Mouse (Mus musculus) liver, adult (tissue): Measurements from ENCODE around the gene Mgat4b.

Experiments used
- GATA4 ChIP-seq: IDR thresholded peaks from 2 replicates; pipeline ENCODE4 v1.6.1; 2014; ENCODE audit warnings: mild to moderate bottlenecking, low read length; ENCODE audit not compliant: insufficient replicate concordance

Gene Mgat4b

GRCm38 (mm10) chr11:50212060-50212739, 1.5 kb downstream of the Mgat4b start:
- no peak for TF ChIP-seq GATA4

GRCm38 (mm10) chr11:50212848-50213758, 2.4 kb downstream of the Mgat4b start:
- no peak for TF ChIP-seq GATA4

- TF ChIP-seq GATA4 = no peak
These were observed 3.9 kb downstream of the Mgat4b start for GRCm38 (mm10) chr11:50214631-50215030.

GRCm38 (mm10) chr11:50215633-50216032, 4.9 kb downstream of the Mgat4b start:
- TF ChIP-seq GATA4 = no peak

GRCm38 (mm10) chr11:50216724-50217366, 6.2 kb downstream of the Mgat4b start:
- no peak for TF ChIP-seq GATA4

- TF ChIP-seq GATA4 = no peak
These were observed 7.1 kb downstream of the Mgat4b start for GRCm38 (mm10) chr11:50217811-50218210.

GRCm38 (mm10) chr11:50219833-50220232, 9.1 kb downstream of the Mgat4b start:
- no peak for TF ChIP-seq GATA4

- no peak for TF ChIP-seq GATA4
These were observed 12.0 kb downstream of the Mgat4b start for GRCm38 (mm10) chr11:50222559-50223276.

- TF ChIP-seq GATA4 = no peak
These were observed 13.3 kb downstream of the Mgat4b start for GRCm38 (mm10) chr11:50223783-50224662.

GRCm38 (mm10) chr11:50224671-50225530, 14.2 kb downstream of the Mgat4b start:
- TF ChIP-seq GATA4 = no peak; the same call in 1 of the 2 replicates

GRCm38 (mm10) chr11:50225611-50226378, 15.1 kb downstream of the Mgat4b start:
- TF ChIP-seq GATA4 = no peak

- no peak; the same call in 1 of the 2 replicates for TF ChIP-seq GATA4
These were observed 15.7 kb downstream of the Mgat4b start for GRCm38 (mm10) chr11:50226406-50226805.
